Mouse (Mus musculus) myocyte (in vitro differentiated cells): Measurements from ENCODE around the gene Xlr5a. TPM values are rescaled to one million over a fixed set of nuclear protein-coding genes. Genes with fewer than 3 reads are reported as not detected.
"Not testable (repeated sequence)": the region's sequence is repeated elsewhere in the genome, so short reads cannot be mapped to it uniquely, and the experiment has no call there.

Experiments
- H3K27me3 ChIP-seq: one replicate; pipeline ENCODE4 v1.6.1; 2011; ENCODE audit not compliant: control insufficient read depth, insufficient read depth, insufficient read length
- H3K36me3 ChIP-seq: one replicate; pipeline ENCODE4 v1.6.1; 2011; ENCODE audit not compliant: control insufficient read depth, insufficient read depth
- H3K4me2 ChIP-seq: one replicate; pipeline ENCODE4 v1.6.1; 2011; ENCODE audit warnings: low read depth, control low read depth
- H3K4me3 ChIP-seq: one replicate; pipeline ENCODE4 v1.5.1; 2011; ENCODE audit warnings: mild to moderate bottlenecking, control low read depth, moderate library complexity
- H3K79me2 ChIP-seq: one replicate; pipeline ENCODE4 v1.6.1; 2011; ENCODE audit not compliant: control insufficient read depth, insufficient read depth
- H3ac ChIP-seq: one replicate; pipeline ENCODE4 v1.6.1; 2011; ENCODE audit not compliant: control insufficient read depth, insufficient read length
- CEBPB ChIP-seq: IDR thresholded peaks from 2 replicates; pipeline ENCODE4 v1.6.1; 2011; ENCODE audit warnings: mild to moderate bottlenecking, moderate library complexity; ENCODE audit not compliant: poor library complexity, insufficient read depth, severe bottlenecking
- E2F4 ChIP-seq: IDR thresholded peaks from one replicate; pipeline ENCODE4 v1.6.1; 2011; ENCODE audit warnings: mild to moderate bottlenecking, control low read depth, moderate library complexity; ENCODE audit not compliant: insufficient read depth
- MAX ChIP-seq: IDR thresholded peaks from one replicate; pipeline ENCODE4 v1.6.1; 2011; ENCODE audit warnings: low read depth, mild to moderate bottlenecking, control low read depth
- MYOD1 ChIP-seq, 3 experiments: IDR thresholded peaks; one replicate each; pipeline ENCODE4 v1.6.1; 2011; ENCODE audit warnings: control low read depth in 2 of 3, low read depth in 2 of 3, mild to moderate bottlenecking in 2 of 3, moderate library complexity in 1 of 3; ENCODE audit not compliant: insufficient read length in 2 of 3, control insufficient read depth in 1 of 3
- MYOG ChIP-seq, 3 experiments: IDR thresholded peaks; one replicate each; pipeline ENCODE4 v1.6.1; 2011; ENCODE audit warnings: control low read depth in 2 of 3, low read depth in 2 of 3, mild to moderate bottlenecking in 2 of 3; ENCODE audit not compliant: insufficient read length in 2 of 3, control insufficient read depth in 1 of 3, insufficient read depth in 1 of 3
- POLR2A ChIP-seq: IDR thresholded peaks from one replicate; pipeline ENCODE4 v1.6.1; 2011; ENCODE audit warnings: low read depth, mild to moderate bottlenecking, control low read depth, moderate library complexity; ENCODE audit not compliant: insufficient read length
- POLR2AphosphoS2 ChIP-seq: IDR thresholded peaks from one replicate; pipeline ENCODE4 v1.6.1; 2011; ENCODE audit warnings: low read depth, control low read depth; ENCODE audit not compliant: insufficient read length
- REST ChIP-seq: IDR thresholded peaks from one replicate; pipeline ENCODE4 v1.6.1; 2011; ENCODE audit warnings: mild to moderate bottlenecking, control low read depth, moderate library complexity; ENCODE audit not compliant: insufficient read depth, insufficient read length
- SRF ChIP-seq: IDR thresholded peaks from one replicate; pipeline ENCODE4 v1.6.1; 2011; ENCODE audit warnings: low read depth; ENCODE audit not compliant: control insufficient read depth, insufficient read length
- TCF12 ChIP-seq: IDR thresholded peaks from one replicate; pipeline ENCODE4 v1.6.1; 2011; ENCODE audit warnings: mild to moderate bottlenecking, control low read depth; ENCODE audit not compliant: poor library complexity, insufficient read depth, severe bottlenecking
- TCF3 ChIP-seq: IDR thresholded peaks from one replicate; pipeline ENCODE4 v1.6.1; 2011; ENCODE audit warnings: low read depth, control low read depth; ENCODE audit not compliant: insufficient read length
- USF1 ChIP-seq: IDR thresholded peaks from one replicate; pipeline ENCODE4 v1.6.1; 2011; ENCODE audit warnings: low read depth, mild to moderate bottlenecking, control low read depth, moderate library complexity
- polyA plus RNA-seq: library from polyadenylated mRNA; unstranded; fragments of >200 nt; fragmentation: generic; extraction: Trizol; gene quantifications from one replicate; pipeline ENCODE4 v1.2.1, GENCODE M21; 2012; ENCODE audit warnings: missing spikeins

Xlr5a gene
- not detected for polyA plus RNA-seq

DNA sequence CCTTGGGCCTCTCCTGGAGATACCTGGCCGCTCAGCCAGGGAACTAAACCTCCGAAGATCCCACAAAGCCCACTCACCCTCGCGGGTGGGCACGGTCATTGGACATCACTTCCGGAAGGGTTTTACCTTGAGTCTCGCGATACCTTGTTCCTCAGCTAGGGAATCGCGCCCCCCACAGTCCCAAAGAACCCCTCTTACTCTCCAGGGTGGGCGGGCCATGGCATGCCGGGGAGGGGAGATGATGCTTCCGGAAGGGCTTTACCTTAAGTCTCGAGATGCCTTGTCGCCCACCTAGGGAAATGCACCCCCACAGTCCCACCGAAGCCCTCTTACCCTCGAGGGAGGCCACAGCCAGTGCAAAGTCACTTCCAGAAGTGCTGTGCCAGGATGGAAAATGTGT is at the start of gene Xlr5a, which contains the start of gene Xlr5c:
TSS of gene Xlr5a (minus strand) at position 101 of the 400 bp plus-strand sequence.
TSS of gene Xlr5c (minus strand) at position 101 of the 400 bp plus-strand sequence.
- not testable (repeated sequence) for H3K36me3 ChIP-seq, H3K79me2 ChIP-seq, H3K4me2 ChIP-seq, H3K4me3 ChIP-seq, H3K27me3 ChIP-seq, H3ac ChIP-seq

DNA sequence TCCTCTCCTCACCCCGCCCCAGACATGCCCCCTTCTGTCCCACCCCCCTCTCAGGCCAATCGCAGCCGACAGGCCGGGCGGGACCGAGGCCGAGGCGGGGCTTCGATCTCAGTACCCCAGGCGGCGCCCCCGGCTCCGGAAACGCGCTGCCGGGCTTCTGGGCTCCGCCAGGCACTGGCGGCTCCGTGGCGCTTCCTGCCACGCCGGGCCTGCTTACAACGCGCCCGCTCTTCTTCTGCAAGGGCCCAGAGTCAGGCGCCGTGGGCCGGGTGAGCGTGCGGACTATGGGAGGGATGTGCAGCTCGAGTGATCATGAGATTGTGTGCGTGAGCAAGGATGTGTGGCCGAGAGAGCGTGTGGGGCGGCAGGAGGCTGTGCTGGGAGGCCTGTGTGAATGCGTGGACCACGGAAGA is 49.7 kb upstream of the Xlr5a start, which contains the start of gene Zfp275:
TSS of gene Zfp275 (plus strand) at position 139 of the 413 bp plus-strand sequence.
- H3K4me3 ChIP-seq, result peak within 1 kb of the TSS; percentile 49
- peaks cover 5% of the 10 kb centered on the region for H3K36me3 ChIP-seq
- H3K4me2 ChIP-seq, result peak within 1 kb of the TSS; percentile 69
- H3K27me3 ChIP-seq, result no peaks in the 10 kb centered on the region
- TF ChIP-seq POLR2AphosphoS2 (peak; percentile 57), TCF12 (no peak), POLR2A (peak; percentile 76)
- peak within 1 kb of the TSS; percentile 34 for H3ac ChIP-seq
- H3K79me2 ChIP-seq, result peaks cover 22% of the 10 kb centered on the region

DNA sequence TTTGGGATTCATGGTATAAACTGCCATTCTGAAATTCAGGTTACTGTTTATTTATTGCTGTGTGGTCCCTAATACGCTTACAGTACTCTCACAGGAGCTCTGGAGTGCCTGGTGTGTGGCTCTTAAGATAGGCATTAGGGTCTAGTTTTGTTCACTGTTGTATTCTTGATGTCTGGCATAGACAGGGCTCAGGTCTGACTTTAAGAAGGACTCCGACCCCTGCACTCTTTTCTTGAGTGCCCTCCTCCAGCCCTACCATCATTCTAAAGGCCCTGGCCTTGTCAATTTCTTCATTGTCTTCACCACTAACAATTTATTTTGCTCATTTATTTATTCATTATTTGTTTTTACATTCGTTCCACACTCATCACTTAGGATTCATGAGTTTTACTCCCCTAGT is 49.3 kb upstream of the Xlr5a start:
- Histone ChIP-seq H3K4me2 (peak overlapping the region; percentile 45), H3K27me3 (no peaks in the 10 kb centered on the region), H3ac (peak overlapping the region; percentile 34), H3K4me3 (peak overlapping the region; percentile 49), H3K36me3 (peaks cover 5% of the 10 kb centered on the region), H3K79me2 (peaks cover 18% of the 10 kb centered on the region)
- TF ChIP-seq TCF12 (no peak), CEBPB (no peak), POLR2A (no peak), USF1 (no peak), POLR2AphosphoS2 (no peak), TCF3 (no peak), E2F4 (no peak)

DNA sequence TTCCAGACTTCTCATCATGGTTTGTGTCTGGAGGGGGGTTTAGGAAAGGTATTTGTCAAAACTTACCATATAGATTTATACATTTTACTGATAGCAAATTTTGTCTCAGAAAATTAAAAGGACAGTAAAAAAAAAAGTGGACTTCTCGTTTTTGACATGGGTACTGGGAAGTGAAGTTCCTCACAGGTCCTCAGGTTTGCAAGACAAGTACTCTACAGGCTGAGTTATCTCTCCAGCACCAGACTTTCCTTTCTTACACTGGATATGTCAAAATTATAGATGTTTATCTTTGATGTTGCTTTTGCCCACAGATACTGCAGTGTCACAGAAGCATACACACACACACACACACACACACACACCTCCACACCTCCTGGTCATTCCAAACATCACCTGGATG is 48.7 kb upstream of the Xlr5a start:
- no peak overlapping the region for H3K4me3 ChIP-seq
- no peak overlapping the region for H3ac ChIP-seq
- H3K79me2 ChIP-seq, result peaks cover 12% of the 10 kb centered on the region
- TF ChIP-seq TCF3 (no peak), MYOG (IDR thresholded peaks at IDR 0.05; ENCODE audit: control insufficient read depth in 1 of 3, insufficient read depth in 1 of 3, insufficient read length in 2 of 3, low read depth in 2 of 3) (no peak)
- H3K27me3 ChIP-seq, result no peaks in the 10 kb centered on the region
- peaks cover 5% of the 10 kb centered on the region for H3K36me3 ChIP-seq
- no peak overlapping the region for H3K4me2 ChIP-seq

DNA sequence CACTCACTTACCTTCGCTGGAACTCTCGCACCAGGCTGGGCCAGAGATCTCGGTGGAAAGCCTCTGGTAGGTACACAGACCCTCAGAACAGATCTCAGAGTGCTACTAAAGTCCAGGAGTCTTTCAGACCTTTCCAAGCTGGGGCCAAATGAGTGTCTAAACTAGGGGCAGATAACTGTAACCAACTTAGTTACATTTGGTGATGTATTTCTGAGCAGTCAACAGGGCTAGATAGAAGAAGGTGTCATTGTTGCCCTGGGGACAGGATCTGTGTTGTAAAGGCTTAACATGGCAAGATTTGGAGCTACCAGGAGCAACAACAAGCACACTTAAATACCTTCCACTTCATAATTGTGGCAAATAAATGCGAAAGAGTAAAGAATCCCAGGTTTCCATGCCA is 44.0 kb upstream of the Xlr5a start, which contains the start of gene Gm45015:
TSS of gene Gm45015 (minus strand) at position 101 of the 400 bp plus-strand sequence.
- Histone ChIP-seq H3K4me2 (no peak within 1 kb of the TSS), H3K27me3 (no peaks in the 10 kb centered on the region), H3K4me3 (no peak within 1 kb of the TSS), H3ac (no peak within 1 kb of the TSS), H3K79me2 (no peaks in the 10 kb centered on the region), H3K36me3 (no peaks in the 10 kb centered on the region)
- TF ChIP-seq REST (no peak), E2F4 (no peak), MYOD1 (IDR thresholded peaks at IDR 0.05; ENCODE audit: control insufficient read depth in 1 of 3, insufficient read length in 2 of 3, low read depth in 2 of 3) (no peak), TCF12 (no peak)

DNA sequence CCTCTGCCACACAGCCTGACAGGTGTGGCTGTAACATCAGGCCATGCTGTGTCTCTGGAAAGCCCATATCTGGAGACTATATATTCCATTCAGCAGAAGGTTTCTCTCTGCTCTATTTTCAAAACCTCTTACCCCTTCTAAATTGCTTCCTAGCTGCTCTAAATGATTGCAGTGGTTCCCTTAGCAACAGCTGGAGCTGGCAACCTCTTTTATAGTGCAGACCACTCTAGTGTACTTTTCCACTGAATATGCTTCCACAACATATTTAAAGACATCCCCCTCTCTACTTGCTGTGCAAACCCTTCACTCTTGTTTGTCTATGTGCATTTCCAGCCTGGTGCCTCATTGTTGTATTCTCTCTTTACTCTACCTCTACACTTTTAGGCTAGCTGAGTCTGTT is 40.8 kb upstream of the Xlr5a start:
- no peak overlapping the region for H3K4me2 ChIP-seq
- H3K79me2 ChIP-seq, result no peaks in the 10 kb centered on the region
- H3K4me3 ChIP-seq, result no peak overlapping the region
- no peaks in the 10 kb centered on the region for H3K27me3 ChIP-seq
- TF ChIP-seq POLR2AphosphoS2 (no peak), MYOD1 (IDR thresholded peaks at IDR 0.05; ENCODE audit: control insufficient read depth in 1 of 3, insufficient read length in 2 of 3, low read depth in 2 of 3) (no peak), TCF12 (no peak), E2F4 (no peak), REST (no peak), TCF3 (no peak), USF1 (no peak), POLR2A (no peak), MAX (no peak), MYOG (IDR thresholded peaks at IDR 0.05; ENCODE audit: control insufficient read depth in 1 of 3, insufficient read depth in 1 of 3, insufficient read length in 2 of 3, low read depth in 2 of 3) (no peak), SRF (no peak), CEBPB (no peak)
- no peaks in the 10 kb centered on the region for H3K36me3 ChIP-seq
- no peak overlapping the region for H3ac ChIP-seq
